8 mouse cellular contexts compared by ENCODE assay signal in the genomic region with DNA sequence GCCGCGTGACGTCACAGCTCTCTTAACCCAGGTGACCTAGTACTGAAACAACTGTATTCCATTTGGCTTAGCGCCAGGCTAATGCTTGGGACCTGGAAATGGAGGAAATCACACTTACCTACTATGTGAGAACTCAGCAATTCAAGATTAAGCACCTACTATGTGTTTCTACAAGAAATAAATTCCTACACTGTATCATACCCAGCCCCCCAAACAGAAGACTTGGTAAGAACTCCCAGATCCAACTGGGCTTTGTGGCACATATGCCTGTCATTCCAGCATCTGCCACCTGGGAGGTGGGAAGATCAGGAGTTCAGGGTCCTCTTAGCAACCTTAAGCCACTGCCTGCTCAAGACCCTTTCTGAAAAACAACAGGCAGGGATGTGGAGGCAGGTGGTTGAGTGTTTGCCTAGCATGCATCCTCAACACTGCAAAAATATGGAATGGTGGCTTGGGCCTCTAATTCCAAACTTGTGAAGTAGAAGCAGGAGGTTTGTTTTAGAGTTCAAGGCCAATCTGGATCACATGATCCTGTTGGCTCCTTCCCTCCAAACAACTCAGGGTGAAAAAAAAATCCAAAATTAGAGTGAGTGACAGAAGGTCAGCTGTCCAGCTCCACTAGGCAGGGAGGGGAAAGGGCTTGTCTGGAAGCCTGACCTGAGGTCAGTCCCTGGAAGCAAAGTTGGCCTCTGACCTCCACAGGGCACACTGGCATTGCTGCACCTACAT. TPM values are rescaled to one million over a fixed set of nuclear protein-coding genes. Genes with fewer than 3 reads are reported as not detected.
DNase-seq lines count a peak whose midpoint lies in the region; ATAC-seq and TF ChIP-seq lines count a peak whose summit lies in the region.

No protein-coding gene starts in this region.

- H3K9ac ChIP-seq in heart, embryonic 11.5 days (ENCODE audit: low read depth, low read length): peak overlapping the region; percentile 83; the same call in 1 of the 2 replicates
- peak overlapping the region; percentile 78; the same call in 1 of the 2 replicates for H3K9ac ChIP-seq in hindbrain, embryonic 12.5 days
- H3K9ac ChIP-seq in midbrain, embryonic 11.5 days (ENCODE audit: low read length): peak overlapping the region; percentile 82

- ATAC-seq in heart, embryonic 11.5 days (replicated peaks; ENCODE audit: insufficient number of reproducible peaks, low FRiP score, low TSS enrichment): no peak
- no peak for ATAC-seq in G1E (ENCODE audit: extremely low read depth, insufficient number of reproducible peaks, low FRiP score, poor library complexity, severe bottlenecking)
- ATAC-seq in hindbrain, embryonic 12.5 days (ENCODE audit: low FRiP score): peak; percentile 18
- peak; percentile 19; the same call in 1 of the 2 replicates for ATAC-seq in midbrain, embryonic 11.5 days (ENCODE audit: low FRiP score)

- WGBS in heart, embryonic 11.5 days (ENCODE audit: insufficient replicate concordance): 3% methylated on average over 4 of the region's 4 CpGs
- WGBS in hindbrain, embryonic 12.5 days: 6% methylated on average over 4 of the region's 4 CpGs
- 2% methylated on average over 4 of the region's 4 CpGs for WGBS in midbrain, embryonic 11.5 days

- no peak for TF ChIP-seq CTCF in G1E (IDR thresholded peaks at IDR 0.05; ENCODE audit: low read depth, low read length)

- H3K36me3 ChIP-seq in heart, embryonic 11.5 days (ENCODE audit: control insufficient read depth, insufficient read depth, low read length): no peaks in the 10 kb centered on the region
- peaks cover 9% of the 10 kb centered on the region for H3K36me3 ChIP-seq in G1E (replicated peaks)
- H3K36me3 ChIP-seq in hindbrain, embryonic 12.5 days: no peaks in the 10 kb centered on the region
- H3K36me3 ChIP-seq in midbrain, embryonic 11.5 days (ENCODE audit: control insufficient read depth, insufficient read depth, low read length): no peaks in the 10 kb centered on the region

- H3K9me3 ChIP-seq in heart, embryonic 11.5 days (replicated peaks; ENCODE audit: control insufficient read depth, low read length): no peaks in the 10 kb centered on the region
- H3K9me3 ChIP-seq in G1E (replicated peaks): no peaks in the 10 kb centered on the region
- no peaks in the 10 kb centered on the region for H3K9me3 ChIP-seq in hindbrain, embryonic 12.5 days (replicated peaks)
- H3K9me3 ChIP-seq in midbrain, embryonic 11.5 days (ENCODE audit: control insufficient read depth, low read length): no peaks in the 10 kb centered on the region

- peak overlapping the region; percentile 78 for H3K4me3 ChIP-seq in heart, embryonic 11.5 days (ENCODE audit: low read depth, low read length)
- peak overlapping the region; percentile 81 for H3K4me3 ChIP-seq in G1E (ENCODE audit: low read depth, low read length)
- H3K4me3 ChIP-seq in hindbrain, embryonic 12.5 days: peak overlapping the region; percentile 78
- peak overlapping the region; percentile 74 for H3K4me3 ChIP-seq in midbrain, embryonic 11.5 days (ENCODE audit: low read depth, low read length)

- no peaks in the 10 kb centered on the region for H3K27me3 ChIP-seq in heart, embryonic 11.5 days (ENCODE audit: control insufficient read depth, insufficient read depth, low read length)
- H3K27me3 ChIP-seq in G1E (ENCODE audit: insufficient read depth, low read length): peaks cover 11% of the 10 kb centered on the region; the same call in 1 of the 2 replicates
- H3K27me3 ChIP-seq in hindbrain, embryonic 12.5 days: peaks cover 6% of the 10 kb centered on the region; the same call in 1 of the 2 replicates
- H3K27me3 ChIP-seq in midbrain, embryonic 11.5 days (ENCODE audit: control insufficient read depth, insufficient read depth, low read length): peaks cover 4% of the 10 kb centered on the region; the same call in 1 of the 2 replicates

- DNase-seq in heart, adult 11 months: no peak
- DNase-seq in G1E (ENCODE audit: low spot score): no peak
- no peak for DNase-seq in midbrain, embryonic 11.5 days (ENCODE audit: low spot score, missing footprints)
- DNase-seq in adrenal gland, postnatal 14 days: no peak
- no peak for DNase-seq in spleen, postnatal 36 days (ENCODE audit: low spot score in 2 of 2)
- DNase-seq in thymus, postnatal 10 days (ENCODE audit: low spot score in 2 of 2): no peak

- H3K27ac ChIP-seq in heart, embryonic 11.5 days (ENCODE audit: low read depth, low read length): peak overlapping the region; percentile 90
- H3K27ac ChIP-seq in hindbrain, embryonic 12.5 days: no peak overlapping the region; the same call in 1 of the 2 replicates
- no peak overlapping the region for H3K27ac ChIP-seq in midbrain, embryonic 11.5 days (ENCODE audit: low read depth, low read length)

- H3K4me1 ChIP-seq in heart, embryonic 11.5 days (ENCODE audit: control insufficient read depth, insufficient read depth, low read length): peaks cover 35% of the 10 kb centered on the region
- peaks cover 66% of the 10 kb centered on the region for H3K4me1 ChIP-seq in G1E (ENCODE audit: insufficient read depth, low read depth, low read length)
- H3K4me1 ChIP-seq in hindbrain, embryonic 12.5 days: peaks cover 31% of the 10 kb centered on the region
- H3K4me1 ChIP-seq in midbrain, embryonic 11.5 days (ENCODE audit: control insufficient read depth, insufficient read depth, low read length): peaks cover 22% of the 10 kb centered on the region

- peak overlapping the region; percentile 86 for H3K4me2 ChIP-seq in heart, embryonic 11.5 days
- H3K4me2 ChIP-seq in hindbrain, embryonic 12.5 days (replicated peaks): peak overlapping the region; percentile 89
- peak overlapping the region; percentile 98 for H3K4me2 ChIP-seq in midbrain, embryonic 11.5 days

RNA-seq across cellular contexts. Expression of gene S1pr2, which starts 0.5 kb away (rescaled TPM):
- polyA plus RNA-seq in heart, embryonic 11.5 days (2014; fragmentation: Nextera tagmentation; extraction: Ambion mirVana): 24.6 and 26.5 TPM in 2 replicates
- total RNA-seq in G1E (2014; fragmentation: Nextera tagmentation) (1.8 and 8.4 TPM in 2 replicates), G1E (2017) (2.1 and 2.8 TPM in 2 replicates)
- polyA plus RNA-seq in G1E (2012): 1.6 TPM in 2 replicates
- 22.1 and 26.5 TPM in 2 replicates for polyA plus RNA-seq in hindbrain, embryonic 12.5 days (2016; fragmentation: Nextera tagmentation; extraction: Ambion mirVana)
- 18.1 and 20.1 TPM in 2 replicates for polyA plus RNA-seq in midbrain, embryonic 11.5 days (2014; fragmentation: Nextera tagmentation; extraction: Ambion mirVana)
- 9.1 and 11.0 TPM in 2 replicates for total RNA-seq in adrenal gland, postnatal 14 days (2021)

RNA-seq across cellular contexts. Expression of gene Dnmt1, which starts 17.4 kb away (rescaled TPM):
- 50.5 and 59.3 TPM in 2 replicates for polyA plus RNA-seq in heart, embryonic 11.5 days (2014; fragmentation: Nextera tagmentation; extraction: Ambion mirVana)
- total RNA-seq in G1E (2014; fragmentation: Nextera tagmentation) (142 and 148 TPM in 2 replicates), G1E (2017) (167 and 197 TPM in 2 replicates)
- 178 and 209 TPM in 2 replicates for polyA plus RNA-seq in G1E (2012)
- polyA plus RNA-seq in hindbrain, embryonic 12.5 days (2016; fragmentation: Nextera tagmentation; extraction: Ambion mirVana): 95.2 and 102 TPM in 2 replicates
- 67.4 and 73.3 TPM in 2 replicates for polyA plus RNA-seq in midbrain, embryonic 11.5 days (2014; fragmentation: Nextera tagmentation; extraction: Ambion mirVana)
- 56.0 and 58.0 TPM in 2 replicates for total RNA-seq in adrenal gland, postnatal 14 days (2021)

RNA-seq across cellular contexts. Expression of gene Mrpl4, which starts 25.4 kb away (rescaled TPM):
- 140 and 147 TPM in 2 replicates for polyA plus RNA-seq in heart, embryonic 11.5 days (2014; fragmentation: Nextera tagmentation; extraction: Ambion mirVana)
- total RNA-seq in G1E (2014; fragmentation: Nextera tagmentation): 38.4 and 39.6 TPM in 2 replicates
- 39.1 and 51.5 TPM in 2 replicates for total RNA-seq in G1E (2017)
- polyA plus RNA-seq in G1E (2012): 92.6 and 129 TPM in 2 replicates
- 103 and 106 TPM in 2 replicates for polyA plus RNA-seq in hindbrain, embryonic 12.5 days (2016; fragmentation: Nextera tagmentation; extraction: Ambion mirVana)
- 120 and 121 TPM in 2 replicates for polyA plus RNA-seq in midbrain, embryonic 11.5 days (2014; fragmentation: Nextera tagmentation; extraction: Ambion mirVana)
- 135 and 144 TPM in 2 replicates for total RNA-seq in adrenal gland, postnatal 14 days (2021)

RNA-seq across cellular contexts. Expression of gene Icam1, which starts 38.7 kb away (rescaled TPM):
- 8.1 and 8.5 TPM in 2 replicates for polyA plus RNA-seq in heart, embryonic 11.5 days (2014; fragmentation: Nextera tagmentation; extraction: Ambion mirVana)
- 9.6 and 9.9 TPM in 2 replicates for total RNA-seq in G1E (2014; fragmentation: Nextera tagmentation)
- 15.7 and 17.1 TPM in 2 replicates for total RNA-seq in G1E (2017)
- 5.0 and 5.8 TPM in 2 replicates for polyA plus RNA-seq in G1E (2012)
- polyA plus RNA-seq in hindbrain, embryonic 12.5 days (2016; fragmentation: Nextera tagmentation; extraction: Ambion mirVana): 5.2 and 5.5 TPM in 2 replicates
- 3.9 and 4.0 TPM in 2 replicates for polyA plus RNA-seq in midbrain, embryonic 11.5 days (2014; fragmentation: Nextera tagmentation; extraction: Ambion mirVana)
- total RNA-seq in adrenal gland, postnatal 14 days (2021): 12.7 and 13.8 TPM in 2 replicates

RNA-seq across cellular contexts. Expression of gene Icam4, which starts 52.0 kb away (rescaled TPM):
- polyA plus RNA-seq in heart, embryonic 11.5 days (2014; fragmentation: Nextera tagmentation; extraction: Ambion mirVana): 18.9 and 25.4 TPM in 2 replicates
- total RNA-seq in G1E (2014; fragmentation: Nextera tagmentation) (2.1 and 4.8 TPM in 2 replicates), G1E (2017) (8.2 and 10.6 TPM in 2 replicates)
- 8.3 and 11.2 TPM in 2 replicates for polyA plus RNA-seq in G1E (2012)
- 1.7 and 2.1 TPM in 2 replicates for polyA plus RNA-seq in hindbrain, embryonic 12.5 days (2016; fragmentation: Nextera tagmentation; extraction: Ambion mirVana)
- 5.4 and 9.2 TPM in 2 replicates for polyA plus RNA-seq in midbrain, embryonic 11.5 days (2014; fragmentation: Nextera tagmentation; extraction: Ambion mirVana)
- total RNA-seq in adrenal gland, postnatal 14 days (2021): 1.2 and 4.1 TPM in 2 replicates

Comparison
In these comparisons a context has a peak if more than half of its experiments do, and no peak if none do; other contexts are left out.
1. ATAC-seq: peak in hindbrain, embryonic 12.5 days (single experiment) and midbrain, embryonic 11.5 days (single experiment); none in heart, embryonic 11.5 days (single experiment) and G1E (single experiment).
2. Peak in every context shown above with its lines, with median percentiles within 50 percentile points of each other: H3K4me2 ChIP-seq, H3K4me3 ChIP-seq and H3K9ac ChIP-seq.